Mouse (Mus musculus) brain, embryonic 14.5 days (tissue): ENCODE measurements around the gene Tra2a.
"Not testable (repeated sequence)": the region's sequence is repeated elsewhere in the genome, so short reads cannot be mapped to it uniquely, and the experiment has no call there.

Experiments used
- CTCF ChIP-seq: fragments of 200-500 bp; IDR thresholded peaks from 2 replicates; pipeline ENCODE4 v1.5.1; 2012; ENCODE audit warnings: inconsistent platforms, mild to moderate bottlenecking, moderate library complexity, borderline replicate concordance; ENCODE audit not compliant: insufficient read depth, insufficient read length; ENCODE audit errors: extremely low read depth
- POLR2A ChIP-seq: fragments of 200-500 bp; IDR thresholded peaks from 2 replicates; pipeline ENCODE4 v1.6.1; 2012; ENCODE audit warnings: mild to moderate bottlenecking, inconsistent platforms, borderline replicate concordance; ENCODE audit not compliant: poor library complexity, insufficient read depth, insufficient read length, severe bottlenecking; ENCODE audit errors: extremely low read depth

DNA sequence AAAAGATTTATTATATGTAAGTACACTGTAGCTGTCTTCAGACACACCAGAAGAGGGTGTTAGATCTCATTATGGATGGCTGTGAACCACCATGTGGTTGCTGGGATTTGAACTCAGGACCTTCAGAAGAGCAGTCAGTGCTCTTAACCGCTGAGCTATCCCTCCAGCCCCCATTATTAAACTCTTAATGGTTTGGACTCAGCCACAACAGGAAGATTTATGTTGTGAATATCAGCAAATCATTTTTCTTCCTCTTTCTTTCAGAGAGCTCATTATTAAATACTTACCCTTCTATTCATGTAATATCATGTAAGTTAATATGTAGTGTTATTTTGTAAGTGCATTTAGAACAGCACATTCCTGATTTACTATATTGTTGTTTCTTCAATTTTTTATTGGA is 1.4 kb upstream of the Tra2a start:
- TF ChIP-seq CTCF, POLR2A: not testable (repeated sequence)
